Mouse (Mus musculus): ENCODE data around the gene Rcn3.

GRCm38 (mm10) chr7:45135993-45136567 is 44.1 kb upstream of the Rcn3 start, which contains the start of the genes Gm45713 and Flt3l:
- TF ChIP-seq POLR2A (IDR thresholded peaks at IDR 0.05; ENCODE audit: borderline replicate concordance, low read depth, low read length) (no peak), CTCF (IDR thresholded peaks at IDR 0.05; ENCODE audit: low read depth, low read length) (peak; percentile 76)

Measured in bone marrow macrophage, adult 2 months (primary cell).